Comparison of ENCODE assay signal across 29 mouse cellular contexts in the genomic region with DNA sequence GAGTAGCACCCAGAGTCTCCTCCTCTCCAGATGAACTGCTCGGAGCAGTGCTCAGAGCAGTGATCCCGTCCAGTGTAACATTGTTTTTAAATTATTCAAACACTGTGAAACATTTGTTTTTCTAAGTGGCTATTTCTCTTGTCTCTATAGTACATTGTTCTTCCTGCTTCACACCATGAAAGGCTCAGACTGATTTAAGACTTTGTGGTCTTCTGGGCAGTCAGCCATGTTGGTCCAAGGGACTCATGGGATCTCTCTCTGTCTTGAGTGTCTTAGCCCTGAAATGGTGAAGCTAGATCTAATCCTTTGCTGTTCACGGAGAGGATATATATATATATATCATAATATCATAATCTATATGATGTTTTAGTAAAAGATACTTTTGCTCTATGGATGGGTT.
"Had no signal": no experiment of that assay in that cellular context is flagged by ENCODE, and none has a peak within 500 bp of the region (broad histone marks: within the 10 kb centered on the region; RNA-seq: fewer than 3 reads in every experiment).

No protein-coding gene starts in this region.

- H3K27ac ChIP-seq: heart, adult 2 months; heart, embryonic 10.5 days; heart, embryonic 13.5 days; heart, embryonic 15.5 days; hindbrain, embryonic 10.5 days; hindbrain, embryonic 12.5 days; hindbrain, embryonic 13.5 days; hindbrain, embryonic 14.5 days; hindbrain, embryonic 15.5 days; hindbrain, postnatal 0 days; intestine, embryonic 15.5 days; kidney, embryonic 15.5 days; layer of hippocampus, adult 2 months; left cerebral cortex, adult 2 months had no signal

- DNase-seq: heart, adult 18-20 months; heart, adult 2 months; heart, postnatal 10 days; heart, postnatal 14 days; heart, postnatal 36 days; heart, postnatal 4 days; kidney, adult 11 months; kidney, adult 9 months; kidney, postnatal 25 days; layer of hippocampus, adult 9-11 months; layer of hippocampus, postnatal 36 days had no signal

- H3K9ac ChIP-seq: heart, embryonic 12.5 days; heart, embryonic 13.5 days; heart, embryonic 15.5 days; hindbrain, embryonic 12.5 days; hindbrain, embryonic 13.5 days; hindbrain, embryonic 14.5 days; hindbrain, embryonic 15.5 days; intestine, embryonic 15.5 days; kidney, embryonic 15.5 days had no signal

- H3K4me1 ChIP-seq: heart, embryonic 10.5 days; heart, embryonic 12.5 days; heart, embryonic 13.5 days; heart, embryonic 15.5 days had no signal

- H3K9me3 ChIP-seq: heart, embryonic 10.5 days; heart, embryonic 12.5 days; heart, embryonic 13.5 days; heart, embryonic 15.5 days; hindbrain, embryonic 10.5 days; hindbrain, embryonic 12.5 days; hindbrain, embryonic 13.5 days; hindbrain, embryonic 15.5 days; intestine, embryonic 15.5 days; kidney, embryonic 15.5 days had no signal

- H3K4me2 ChIP-seq: heart, embryonic 11.5 days; heart, embryonic 12.5 days; heart, embryonic 13.5 days; heart, embryonic 15.5 days; hindbrain, embryonic 12.5 days; hindbrain, embryonic 13.5 days; hindbrain, embryonic 14.5 days; hindbrain, embryonic 15.5 days; intestine, embryonic 15.5 days; kidney, embryonic 15.5 days had no signal

- H3K27me3 ChIP-seq: heart, embryonic 12.5 days; heart, embryonic 13.5 days; hindbrain, embryonic 12.5 days; hindbrain, embryonic 15.5 days; intestine, embryonic 15.5 days; kidney, embryonic 15.5 days had no signal

- H3K4me3 ChIP-seq: heart, adult 2 months; heart, embryonic 10.5 days; heart, embryonic 12.5 days; heart, embryonic 13.5 days; heart, embryonic 15.5 days; hindbrain, embryonic 10.5 days; hindbrain, embryonic 12.5 days; hindbrain, embryonic 13.5 days; hindbrain, embryonic 15.5 days; intestine, embryonic 15.5 days; kidney, embryonic 15.5 days; layer of hippocampus, adult 2 months; left cerebral cortex, adult 2 months had no signal

- ATAC-seq: hindbrain, embryonic 16.5 days; hindbrain, postnatal 0 days; inflammation-experienced regulatory T-cells, adult 6 months; intestine, postnatal 0 days had no signal

- H3K36me3 ChIP-seq: heart, embryonic 10.5 days; heart, embryonic 12.5 days; heart, embryonic 13.5 days; heart, embryonic 15.5 days; hindbrain, embryonic 10.5 days; hindbrain, embryonic 12.5 days; hindbrain, embryonic 13.5 days; hindbrain, embryonic 15.5 days; intestine, embryonic 15.5 days; kidney, embryonic 15.5 days had no signal
